In genomic region chr5:148651736-148652135, GRCm38 (mm10) we compare ENCODE assay signal across 28 mouse cellular contexts.
DNase-seq lines count a peak whose midpoint lies in the region; ATAC-seq and TF ChIP-seq lines count a peak whose summit lies in the region.
"Had no signal": no experiment of that assay in that cellular context is flagged by ENCODE, and none has a peak within 500 bp of the region (broad histone marks: within the 10 kb centered on the region; RNA-seq: fewer than 3 reads in every experiment).

No protein-coding gene starts in this region.

- no peak overlapping the region for H3K4me3 ChIP-seq in forebrain, embryonic 10.5 days
- no peak overlapping the region for H3K4me3 ChIP-seq in forebrain, embryonic 13.5 days
- H3K4me3 ChIP-seq in liver, postnatal 0 days (ENCODE audit: low read depth, low read length), result peak overlapping the region; percentile 20; the same call in 1 of the 2 replicates
- H3K4me3 ChIP-seq in liver, embryonic 12.5 days, result no peak overlapping the region
- no peak overlapping the region for H3K4me3 ChIP-seq in limb, embryonic 10.5 days
- no peak overlapping the region for H3K4me3 ChIP-seq in intestine, embryonic 15.5 days (replicated peaks)
- H3K4me3 ChIP-seq: forebrain, embryonic 15.5 days; heart, adult 2 months; limb, embryonic 15.5 days; midbrain, embryonic 13.5 days; neural tube, embryonic 15.5 days had no signal

- no peaks in the 10 kb centered on the region for H3K27me3 ChIP-seq in forebrain, embryonic 10.5 days (ENCODE audit: poor library complexity, severe bottlenecking)
- H3K27me3 ChIP-seq in forebrain, embryonic 13.5 days, result no peaks in the 10 kb centered on the region
- no peaks in the 10 kb centered on the region for H3K27me3 ChIP-seq in liver, postnatal 0 days (ENCODE audit: insufficient read depth, low read length)
- 0 out of 2 replicates have a peak, but pooled peaks cover 4% of the 10 kb centered on the region for H3K27me3 ChIP-seq in liver, embryonic 12.5 days (replicated peaks)
- H3K27me3 ChIP-seq in limb, embryonic 10.5 days (ENCODE audit: low read depth, poor library complexity, severe bottlenecking), result no peaks in the 10 kb centered on the region
- 0 out of 2 replicates have a peak, but pooled peaks cover 2% of the 10 kb centered on the region for H3K27me3 ChIP-seq in intestine, embryonic 15.5 days (replicated peaks)
- H3K27me3 ChIP-seq: forebrain, embryonic 15.5 days; limb, embryonic 15.5 days; midbrain, embryonic 13.5 days; neural tube, embryonic 15.5 days; Patski had no signal

- no peak for DNase-seq in forebrain, embryonic 10.5 days (ENCODE audit: extremely low spot score, low spot score)
- DNase-seq in liver, postnatal 0 days, result no peak
- no peak for DNase-seq in limb, embryonic 10.5 days (ENCODE audit: low spot score)
- DNase-seq in right cerebral cortex, postnatal 25 days, result no peak
- DNase-seq: adrenal gland, postnatal 25 days; cerebellum, adult 2 months; cerebellum, postnatal 14 days; gastrocnemius, postnatal 36 days; heart, adult 2 months; heart, postnatal 14 days; kidney, adult 8-10 months; kidney, postnatal 4 days; left cerebral cortex, postnatal 4 days; lung, adult 2 months; lung, postnatal 10 days; spleen, adult 18-20 months; thymus, postnatal 14 days had no signal

- H3K36me3 ChIP-seq in forebrain, embryonic 10.5 days (replicated peaks), result no peaks in the 10 kb centered on the region
- no peaks in the 10 kb centered on the region for H3K36me3 ChIP-seq in forebrain, embryonic 13.5 days (ENCODE audit: poor library complexity, severe bottlenecking)
- no peaks in the 10 kb centered on the region for H3K36me3 ChIP-seq in liver, postnatal 0 days (replicated peaks; ENCODE audit: insufficient read depth, low read length)
- H3K36me3 ChIP-seq in liver, embryonic 12.5 days, result no peaks in the 10 kb centered on the region
- no peaks in the 10 kb centered on the region for H3K36me3 ChIP-seq in limb, embryonic 10.5 days
- H3K36me3 ChIP-seq in intestine, embryonic 15.5 days, result no peaks in the 10 kb centered on the region
- H3K36me3 ChIP-seq: forebrain, embryonic 15.5 days; limb, embryonic 15.5 days; midbrain, embryonic 13.5 days; neural tube, embryonic 15.5 days had no signal

- H3K4me2 ChIP-seq in forebrain, embryonic 13.5 days, result no peak overlapping the region
- peak overlapping the region; percentile 52 for H3K4me2 ChIP-seq in liver, postnatal 0 days (ENCODE audit: low read depth, low read length)
- H3K4me2 ChIP-seq in liver, embryonic 12.5 days, result no peak overlapping the region
- no peak overlapping the region for H3K4me2 ChIP-seq in intestine, embryonic 15.5 days (replicated peaks)
- H3K4me2 ChIP-seq: forebrain, embryonic 15.5 days; limb, embryonic 15.5 days; midbrain, embryonic 13.5 days; neural tube, embryonic 15.5 days had no signal

- TF ChIP-seq EP300 in liver, postnatal 0 days (IDR thresholded peaks at IDR 0.05; ENCODE audit: low read depth), result no peak

- H3K4me1 ChIP-seq in forebrain, embryonic 10.5 days, result peaks cover 18% of the 10 kb centered on the region
- 0 out of 2 replicates have a peak, but pooled peaks cover 3% of the 10 kb centered on the region for H3K4me1 ChIP-seq in forebrain, embryonic 13.5 days
- no peaks in the 10 kb centered on the region for H3K4me1 ChIP-seq in liver, postnatal 0 days (ENCODE audit: insufficient read depth)
- H3K4me1 ChIP-seq in liver, embryonic 12.5 days, result no peaks in the 10 kb centered on the region; the same call in 1 of the 2 replicates
- peaks cover 32% of the 10 kb centered on the region for H3K4me1 ChIP-seq in limb, embryonic 10.5 days
- H3K4me1 ChIP-seq in intestine, embryonic 15.5 days (replicated peaks), result 0 out of 2 replicates have a peak, but pooled peaks cover 2% of the 10 kb centered on the region
- H3K4me1 ChIP-seq: forebrain, embryonic 15.5 days; midbrain, embryonic 13.5 days had no signal

- no peak overlapping the region for H3K9ac ChIP-seq in forebrain, embryonic 13.5 days
- H3K9ac ChIP-seq in liver, postnatal 0 days (replicated peaks), result peak overlapping the region; percentile 13; the same call in 1 of the 2 replicates
- no peak overlapping the region for H3K9ac ChIP-seq in liver, embryonic 12.5 days
- no peak overlapping the region for H3K9ac ChIP-seq in intestine, embryonic 15.5 days
- H3K9ac ChIP-seq: forebrain, embryonic 15.5 days; limb, embryonic 15.5 days; midbrain, embryonic 13.5 days; neural tube, embryonic 15.5 days had no signal

- 70% methylated on average over 4 of the region's 4 CpGs for WGBS in forebrain, embryonic 10.5 days
- 68% methylated on average over 4 of the region's 4 CpGs for WGBS in forebrain, embryonic 13.5 days
- 62% methylated on average over 4 of the region's 4 CpGs for WGBS in liver, postnatal 0 days (ENCODE audit: insufficient replicate concordance)
- 52% methylated on average over 4 of the region's 4 CpGs for WGBS in liver, embryonic 12.5 days (ENCODE audit: insufficient replicate concordance)
- 66% methylated on average over 4 of the region's 4 CpGs for WGBS in limb, embryonic 10.5 days
- 53% methylated on average over 4 of the region's 4 CpGs for WGBS in intestine, embryonic 15.5 days

- TF ChIP-seq CTCF in liver, postnatal 0 days (IDR thresholded peaks at IDR 0.05; ENCODE audit: low read depth), result no peak

- H3K9me3 ChIP-seq in forebrain, embryonic 10.5 days, result no peaks in the 10 kb centered on the region
- H3K9me3 ChIP-seq in forebrain, embryonic 13.5 days (replicated peaks), result no peaks in the 10 kb centered on the region
- H3K9me3 ChIP-seq in liver, postnatal 0 days (ENCODE audit: low read length), result no peaks in the 10 kb centered on the region
- H3K9me3 ChIP-seq in liver, embryonic 12.5 days (replicated peaks), result no peaks in the 10 kb centered on the region
- H3K9me3 ChIP-seq in limb, embryonic 10.5 days (replicated peaks), result no peaks in the 10 kb centered on the region
- H3K9me3 ChIP-seq in intestine, embryonic 15.5 days, result no peaks in the 10 kb centered on the region
- H3K9me3 ChIP-seq: forebrain, embryonic 15.5 days; limb, embryonic 15.5 days; midbrain, embryonic 13.5 days; neural tube, embryonic 15.5 days had no signal

- 0 out of 2 replicates have a peak overlapping the region, but pooled peaks have one; percentile 8 for H3K27ac ChIP-seq in forebrain, embryonic 10.5 days
- no peak overlapping the region for H3K27ac ChIP-seq in forebrain, embryonic 13.5 days
- H3K27ac ChIP-seq in liver, postnatal 0 days (ENCODE audit: low read depth), result peak overlapping the region; percentile 76
- no peak overlapping the region for H3K27ac ChIP-seq in liver, embryonic 12.5 days
- H3K27ac ChIP-seq in limb, embryonic 10.5 days, result 0 out of 2 replicates have a peak overlapping the region, but pooled peaks have one; percentile 0
- H3K27ac ChIP-seq in intestine, embryonic 15.5 days, result no peak overlapping the region
- H3K27ac ChIP-seq: forebrain, embryonic 15.5 days; heart, adult 2 months; hindbrain, postnatal 0 days; kidney, postnatal 0 days; limb, embryonic 15.5 days; midbrain, embryonic 13.5 days; neural tube, embryonic 15.5 days had no signal

- no peak for ATAC-seq in forebrain, embryonic 13.5 days
- 0 out of 2 replicates have a peak, but pooled peaks have one; percentile 22 for ATAC-seq in liver, postnatal 0 days
- no peak for ATAC-seq in liver, embryonic 12.5 days
- no peak for ATAC-seq in intestine, embryonic 15.5 days
- ATAC-seq: forebrain, embryonic 15.5 days; hindbrain, postnatal 0 days; intestine, embryonic 16.5 days; midbrain, embryonic 13.5 days; Patski had no signal

Comparison
In these comparisons a context has a peak if more than half of its experiments do, and no peak if none do; other contexts are left out.
1. H3K27ac ChIP-seq: peak in forebrain, embryonic 10.5 days (single experiment), liver, postnatal 0 days (single experiment) and limb, embryonic 10.5 days (single experiment); none in forebrain, embryonic 13.5 days (single experiment), liver, embryonic 12.5 days (single experiment) and intestine, embryonic 15.5 days (single experiment).